Mouse (Mus musculus) thymus, postnatal 14 days (tissue): ENCODE measurements around the gene Pknox2.

Experiments
- DNase-seq: peaks from one replicate; pipeline ENCODE4 v3.0.0; 2021

Pknox2 gene

GRCm38 (mm10) chr9:37099595-37099994 lies 47.6 kb downstream of the Pknox2 start:
- no peak for DNase-seq

GRCm38 (mm10) chr9:37098600-37098999 lies 48.6 kb downstream of the Pknox2 start:
- DNase-seq: no peak

GRCm38 (mm10) chr9:37094230-37094990 lies 52.8 kb downstream of the Pknox2 start:
- no peak for DNase-seq

- DNase-seq: no peak
These were observed 54.1 kb downstream of the Pknox2 start for GRCm38 (mm10) chr9:37093086-37093485.

- no peak for DNase-seq
These were observed 57.1 kb downstream of the Pknox2 start for GRCm38 (mm10) chr9:37089894-37090652.

GRCm38 (mm10) chr9:37085370-37085769 lies 61.8 kb downstream of the Pknox2 start:
- no peak for DNase-seq

GRCm38 (mm10) chr9:37082246-37082645 lies 65.0 kb downstream of the Pknox2 start:
- no peak for DNase-seq

GRCm38 (mm10) chr9:37080309-37080708 lies 66.9 kb downstream of the Pknox2 start:
- no peak for DNase-seq

GRCm38 (mm10) chr9:37077063-37077418 lies 70.2 kb downstream of the Pknox2 start:
- no peak for DNase-seq

GRCm38 (mm10) chr9:37076386-37077062 lies 70.7 kb downstream of the Pknox2 start:
- DNase-seq: no peak

GRCm38 (mm10) chr9:37075903-37076302 lies 71.3 kb downstream of the Pknox2 start:
- DNase-seq: no peak

- no peak for DNase-seq
These were observed 77.6 kb downstream of the Pknox2 start for GRCm38 (mm10) chr9:37069391-37070312.

GRCm38 (mm10) chr9:37067473-37067830 lies 79.8 kb downstream of the Pknox2 start:
- DNase-seq: no peak

GRCm38 (mm10) chr9:37066732-37067472 lies 80.3 kb downstream of the Pknox2 start:
- no peak for DNase-seq

GRCm38 (mm10) chr9:37061627-37062026 lies 85.6 kb downstream of the Pknox2 start:
- no peak for DNase-seq

GRCm38 (mm10) chr9:37054703-37055102 lies 92.5 kb downstream of the Pknox2 start:
- DNase-seq: no peak

- no peak for DNase-seq
These were observed 93.3 kb downstream of the Pknox2 start for GRCm38 (mm10) chr9:37053601-37054512.

GRCm38 (mm10) chr9:37053041-37053440 lies 94.2 kb downstream of the Pknox2 start:
- DNase-seq: no peak

- DNase-seq: no peak
These were observed 95.5 kb downstream of the Pknox2 start for GRCm38 (mm10) chr9:37051669-37052068.

- no peak for DNase-seq
These were observed 99.7 kb downstream of the Pknox2 start for GRCm38 (mm10) chr9:37047490-37047889.

GRCm38 (mm10) chr9:37045875-37046274 lies 101.3 kb downstream of the Pknox2 start:
- no peak for DNase-seq
